Mouse (Mus musculus) kidney, postnatal 10 days (tissue): ENCODE data around the gene Ccna2.

Experiments
- DNase-seq: peaks from one replicate; pipeline ENCODE4 v3.0.0; 2021; ENCODE audit warnings: mixed read lengths

Gene Ccna2

GRCm38 (mm10) chr3:36532738-36533137, 39.2 kb downstream of the Ccna2 start:
- DNase-seq, result no peak

DNA sequence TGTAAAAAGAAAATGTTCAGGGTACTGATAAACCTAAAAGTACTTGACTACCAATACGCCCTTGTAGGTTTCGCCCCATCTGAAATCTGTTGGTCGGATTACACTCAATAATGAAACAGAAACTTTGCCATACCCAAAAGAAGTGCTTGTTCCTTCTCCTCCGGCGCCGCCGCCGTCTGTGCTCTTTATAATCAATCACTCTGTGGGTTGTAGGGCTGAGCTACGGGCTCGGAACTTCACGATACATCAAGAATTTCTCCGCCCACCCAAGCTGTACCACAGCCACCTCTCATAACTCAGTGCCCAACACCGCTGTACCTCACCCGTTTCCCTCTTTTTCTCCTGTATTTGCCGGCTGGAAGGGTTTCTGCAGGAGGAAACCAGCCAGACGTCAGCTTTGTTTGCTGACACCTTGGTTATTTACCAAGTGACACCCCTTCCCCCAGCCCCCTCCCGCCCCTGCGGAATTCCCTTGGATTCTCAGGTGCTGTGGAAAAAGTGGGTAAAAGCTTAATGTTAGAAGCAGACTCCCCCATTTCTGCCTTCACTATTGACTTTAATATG, 39.9 kb downstream of the Ccna2 start:
- no peak for DNase-seq

DNA sequence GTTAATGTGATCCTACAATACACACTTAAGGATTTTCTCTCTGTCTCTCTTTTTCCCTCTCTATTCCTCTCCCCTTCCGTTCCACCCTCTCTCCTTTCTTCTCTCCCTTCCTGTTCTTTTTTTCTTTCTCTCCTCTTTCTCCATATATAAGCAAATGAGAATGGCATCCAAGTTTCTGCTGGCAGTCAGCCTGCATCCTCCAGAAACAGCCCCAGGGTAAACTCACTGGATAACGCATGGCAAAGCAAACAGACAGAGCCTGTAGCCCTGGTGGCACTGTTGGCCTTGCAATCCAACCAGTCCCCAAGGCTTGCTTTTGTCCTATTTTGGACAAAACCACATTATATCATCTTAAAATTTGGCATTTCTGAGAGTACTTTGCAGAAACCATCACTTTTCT, 40.7 kb downstream of the Ccna2 start:
- no peak for DNase-seq

DNA sequence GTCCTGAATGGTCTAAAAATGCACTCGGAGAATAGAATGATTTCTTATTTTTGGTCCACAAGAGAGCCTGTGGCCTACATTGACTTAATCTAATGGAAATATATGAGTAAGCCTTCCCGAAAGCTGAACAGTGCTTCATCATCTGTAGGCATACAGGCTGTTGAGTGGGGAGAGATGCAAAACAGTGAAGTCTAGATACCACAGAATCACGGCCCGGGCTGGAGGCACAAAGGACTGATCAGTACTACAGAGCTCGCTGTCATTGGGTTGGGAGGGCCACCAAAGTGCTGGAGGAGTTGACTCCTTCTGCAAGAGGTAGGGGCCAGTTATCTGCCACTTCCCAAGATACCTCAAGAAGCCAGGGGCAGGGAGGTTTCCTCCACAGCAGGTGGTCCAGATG, 41.2 kb downstream of the Ccna2 start:
- DNase-seq, result no peak

DNA sequence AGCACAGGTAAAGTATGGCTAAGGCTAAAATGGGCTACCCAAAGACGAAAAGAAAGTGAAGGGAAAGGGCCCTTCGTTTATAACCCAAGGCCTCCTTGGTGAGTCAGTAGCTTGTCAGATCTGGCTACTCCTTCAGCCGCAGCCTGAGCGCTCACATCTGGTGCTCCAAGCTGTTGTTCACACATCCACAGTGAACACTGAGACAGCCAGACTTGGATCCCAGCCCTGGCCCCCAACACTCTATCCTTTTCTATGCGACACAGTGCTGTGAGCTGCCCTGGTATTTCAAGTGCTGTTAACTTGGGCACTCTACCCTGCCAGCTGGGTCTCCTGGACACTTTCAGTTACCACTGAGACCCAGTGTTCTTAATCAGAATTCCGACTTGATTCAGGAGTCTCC, 41.6 kb downstream of the Ccna2 start:
- DNase-seq, result peak; percentile 73

- DNase-seq, result no peak
Measured at GRCm38 (mm10) chr3:36524466-36524865, 47.5 kb downstream of the Ccna2 start.

DNA sequence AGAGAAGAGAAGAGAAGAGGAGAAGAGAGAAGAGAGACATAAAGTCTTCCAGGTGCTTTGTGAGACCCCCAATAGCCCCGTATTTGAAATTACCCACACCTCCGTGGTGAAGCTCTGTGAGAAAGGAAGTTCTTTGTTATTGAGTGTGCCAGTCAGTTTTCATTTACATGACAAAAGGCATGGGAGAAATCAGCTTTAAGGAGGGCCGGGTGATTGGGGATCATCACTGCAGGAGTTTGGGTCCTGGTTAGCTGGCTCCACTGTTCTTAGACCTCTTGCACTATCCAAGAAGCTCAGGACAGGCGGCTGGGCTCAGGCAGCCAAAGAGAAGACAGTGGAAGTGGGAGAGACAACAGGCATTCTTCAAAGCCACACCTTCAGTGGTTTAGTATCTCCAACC, 49.8 kb downstream of the Ccna2 start:
- no peak for DNase-seq

- DNase-seq, result peak; percentile 38
Measured at GRCm38 (mm10) chr3:36521073-36522060, 50.6 kb downstream of the Ccna2 start, which contains the start of gene Gm11549. Gene Gm11549 (minus strand): TSS chr3:36521813.

DNA sequence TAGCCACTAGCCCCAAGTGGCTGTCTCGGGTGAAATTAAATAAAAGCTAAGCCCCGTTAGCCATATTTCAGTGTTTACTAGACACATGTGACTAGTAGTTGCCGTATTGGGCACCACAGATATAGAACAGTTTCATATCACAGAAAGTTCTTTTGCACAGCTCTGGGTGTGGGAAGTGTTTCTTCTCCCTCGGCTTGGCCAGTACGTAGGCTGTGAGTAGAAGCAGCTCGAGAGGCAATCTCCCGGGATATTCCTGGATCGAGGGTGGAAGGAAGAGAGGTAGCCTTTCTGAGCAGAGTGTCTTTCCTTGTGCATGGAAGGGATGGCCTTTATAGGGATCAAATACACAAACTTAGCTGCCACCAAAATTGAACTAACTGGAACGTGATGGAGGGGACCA, 55.8 kb downstream of the Ccna2 start:
- no peak for DNase-seq
